Mouse (Mus musculus) G1E (cell line): ENCODE measurements around the gene 4930452B06Rik. TPM values are rescaled to one million over a fixed set of nuclear protein-coding genes. Genes with fewer than 3 reads are reported as not detected.

Experiments used
- ATAC-seq: 2 replicates; pipeline ENCODE4 v1.8.0; 2016; ENCODE audit warnings: mild to moderate bottlenecking; ENCODE audit not compliant: insufficient number of reproducible peaks, poor library complexity, low FRiP score, severe bottlenecking; ENCODE audit errors: extremely low read depth
- DNase-seq: peaks from one replicate; pipeline ENCODE4 v3.0.0; 2012; ENCODE audit warnings: low spot score
- H3K27me3 ChIP-seq: 2 replicates; pipeline ENCODE4 v1.6.1; 2012; ENCODE audit warnings: mild to moderate bottlenecking, low read length, inconsistent platforms; ENCODE audit not compliant: insufficient read depth
- H3K36me3 ChIP-seq: replicated peaks from 2 replicates; pipeline ENCODE3; 2012; ENCODE audit warnings: mild to moderate bottlenecking, inconsistent platforms
- H3K4me1 ChIP-seq: 2 replicates; pipeline ENCODE4 v1.6.1; 2012; ENCODE audit warnings: low read depth, low read length, inconsistent platforms, mixed read lengths; ENCODE audit not compliant: insufficient read depth
- H3K4me3 ChIP-seq: 2 replicates; pipeline ENCODE4 v1.5.1; 2012; ENCODE audit warnings: low read depth, mild to moderate bottlenecking, inconsistent platforms, low read length, moderate library complexity, mixed read lengths
- H3K9me3 ChIP-seq: replicated peaks from 2 replicates; pipeline ENCODE4 v1.6.1; 2012; ENCODE audit warnings: inconsistent platforms
- CTCF ChIP-seq: IDR thresholded peaks from 2 replicates; pipeline ENCODE4 v1.5.1; 2012; ENCODE audit warnings: low read depth, low read length, inconsistent platforms, mixed read lengths
- GATA1 ChIP-seq: IDR thresholded peaks from 2 replicates; pipeline ENCODE4 v1.6.1; 2012; ENCODE audit warnings: borderline replicate concordance, low read length, inconsistent platforms, mixed read lengths
- GATA2 ChIP-seq: IDR thresholded peaks from 2 replicates; pipeline ENCODE4 v1.6.1; 2012; ENCODE audit warnings: low read depth, low read length, inconsistent platforms, borderline replicate concordance
- POLR2AphosphoS5 ChIP-seq: IDR thresholded peaks from 2 replicates; pipeline ENCODE4 v1.6.1; 2012; ENCODE audit warnings: low read depth, low read length, inconsistent platforms; ENCODE audit not compliant: insufficient replicate concordance
- TAL1 ChIP-seq: conservative IDR thresholded peaks from 2 replicates; pipeline ENCODE4 v1.6.1; 2012; ENCODE audit warnings: low read depth, low read length, inconsistent platforms, mixed read lengths
- polyA plus RNA-seq: library from polyadenylated mRNA; stranded (reverse); fragments of >175 nt; gene quantifications from 2 replicates; pipeline ENCODE4 v1.2.3, GENCODE M21; 2012
- total RNA-seq, 2 experiments: library from RNA; stranded (forward) in 1 of 2; stranded (reverse) in 1 of 2; fragments of 200-1000 nt in 1 of 2; fragments of >200 nt in 1 of 2; fragmentation: Nextera tagmentation in 1 of 2; gene quantifications; 2 replicates each; pipeline ENCODE4 v1.2.3; 2014 to 2017

Gene 4930452B06Rik
- total and polyA plus RNA-seq, 3 experiments = 0.11 TPM; not detected in 2

GRCm38 (mm10) chr14:8510288-8510959, 155.6 kb downstream of the 4930452B06Rik start:
- ATAC-seq (no peak), DNase-seq (no peak)
- Histone ChIP-seq H3K9me3 (no peaks in the 10 kb centered on the region), H3K4me1 (no peaks in the 10 kb centered on the region), H3K27me3 (no peaks in the 10 kb centered on the region; the same call in 1 of the 2 replicates), H3K4me3 (no peak overlapping the region), H3K36me3 (no peaks in the 10 kb centered on the region)
- TF ChIP-seq GATA2 = no peak
- TF ChIP-seq CTCF = no peak
- no peak for TF ChIP-seq TAL1
- no peak for TF ChIP-seq GATA1
- no peak for TF ChIP-seq POLR2AphosphoS5

- Histone ChIP-seq H3K4me3 (no peak overlapping the region), H3K27me3 (no peaks in the 10 kb centered on the region; the same call in 1 of the 2 replicates), H3K36me3 (no peaks in the 10 kb centered on the region), H3K4me1 (no peaks in the 10 kb centered on the region), H3K9me3 (no peaks in the 10 kb centered on the region)
- TF ChIP-seq CTCF (no peak), TAL1 (no peak), GATA2 (no peak), POLR2AphosphoS5 (no peak), GATA1 (no peak)
- DNase-seq (no peak), ATAC-seq (no peak)
These were observed 157.4 kb downstream of the 4930452B06Rik start for GRCm38 (mm10) chr14:8508669-8509068.

GRCm38 (mm10) chr14:8504206-8504605, 161.8 kb downstream of the 4930452B06Rik start:
- H3K4me3 ChIP-seq = no peak overlapping the region
- H3K4me1 ChIP-seq = no peaks in the 10 kb centered on the region
- no peaks in the 10 kb centered on the region for H3K27me3 ChIP-seq
- ATAC-seq = no peak
- DNase-seq = no peak
- TF ChIP-seq GATA2 = no peak
- no peak for TF ChIP-seq TAL1
- TF ChIP-seq POLR2AphosphoS5 = no peak
- TF ChIP-seq GATA1 = no peak
- no peak for TF ChIP-seq CTCF
- H3K9me3 ChIP-seq = no peaks in the 10 kb centered on the region
- H3K36me3 ChIP-seq = no peaks in the 10 kb centered on the region

GRCm38 (mm10) chr14:8503345-8503744, 162.7 kb downstream of the 4930452B06Rik start:
- ATAC-seq (no peak), DNase-seq (no peak)
- Histone ChIP-seq H3K4me1 (no peaks in the 10 kb centered on the region), H3K4me3 (no peak overlapping the region), H3K9me3 (no peaks in the 10 kb centered on the region), H3K36me3 (no peaks in the 10 kb centered on the region), H3K27me3 (no peaks in the 10 kb centered on the region)
- no peak for TF ChIP-seq GATA1
- no peak for TF ChIP-seq TAL1
- TF ChIP-seq GATA2 = no peak
- TF ChIP-seq CTCF = no peak
- no peak for TF ChIP-seq POLR2AphosphoS5

GRCm38 (mm10) chr14:8502496-8502895, 163.5 kb downstream of the 4930452B06Rik start:
- H3K27me3 ChIP-seq = no peaks in the 10 kb centered on the region
- no peak for DNase-seq
- TF ChIP-seq CTCF (no peak), GATA1 (no peak), TAL1 (no peak), POLR2AphosphoS5 (no peak), GATA2 (no peak)

GRCm38 (mm10) chr14:8495691-8496090, 170.3 kb downstream of the 4930452B06Rik start:
- no peak for ATAC-seq
- no peak for TF ChIP-seq TAL1
- TF ChIP-seq CTCF = no peak
- TF ChIP-seq GATA1 = no peak
- no peak for TF ChIP-seq POLR2AphosphoS5
- no peak for TF ChIP-seq GATA2
- H3K9me3 ChIP-seq = no peaks in the 10 kb centered on the region

More at GRCm38 (mm10) chr14:8502496-8502895, 163.5 kb downstream of the 4930452B06Rik start:
- ATAC-seq = no peak
- Histone ChIP-seq H3K36me3 (no peaks in the 10 kb centered on the region), H3K4me1 (no peaks in the 10 kb centered on the region), H3K4me3 (no peak overlapping the region), H3K9me3 (no peaks in the 10 kb centered on the region)

GRCm38 (mm10) chr14:8494952-8495351, 171.1 kb downstream of the 4930452B06Rik start:
- no peak for ATAC-seq
- Histone ChIP-seq H3K27me3 (no peaks in the 10 kb centered on the region), H3K4me3 (no peak overlapping the region), H3K36me3 (no peaks in the 10 kb centered on the region), H3K9me3 (no peaks in the 10 kb centered on the region), H3K4me1 (no peaks in the 10 kb centered on the region)
- TF ChIP-seq GATA2 (no peak), TAL1 (no peak), POLR2AphosphoS5 (no peak), CTCF (no peak), GATA1 (no peak)
- no peak for DNase-seq

More at GRCm38 (mm10) chr14:8495691-8496090, 170.3 kb downstream of the 4930452B06Rik start:
- Histone ChIP-seq H3K36me3 (no peaks in the 10 kb centered on the region), H3K4me1 (no peaks in the 10 kb centered on the region), H3K27me3 (no peaks in the 10 kb centered on the region), H3K4me3 (no peak overlapping the region)
- DNase-seq = no peak
